Mouse (Mus musculus) A20 (cell line): ENCODE measurements at regions not wholly inside any gene's neighbourhood (a gene's known extent, or its start where the extent isn't known, plus 50 kb on each side); places are given as distances from the start of the nearest gene placed in this dataset.

ENCODE experiments used
- DNase-seq: peaks from one replicate; pipeline ENCODE4 v3.0.0-alpha.2; 2011; ENCODE audit warnings: low read depth, low spot score

- no peak for DNase-seq
Observed at GRCm38 (mm10) chr4:105911678-105912077, 122.0 kb downstream of the Gm12728 start.

- DNase-seq: no peak
Observed at GRCm38 (mm10) chr4:105912296-105912695, 122.6 kb downstream of the Gm12728 start.

GRCm38 (mm10) chr4:105914996-105915395, 125.3 kb downstream of the Gm12728 start:
- no peak for DNase-seq

- no peak for DNase-seq
Observed at GRCm38 (mm10) chr4:105916229-105916628, 126.6 kb downstream of the Gm12728 start.

GRCm38 (mm10) chr4:105924781-105925382, 135.2 kb downstream of the Gm12728 start:
- DNase-seq: no peak

- no peak for DNase-seq
Observed at GRCm38 (mm10) chr4:105925506-105925905, 135.8 kb downstream of the Gm12728 start.

- DNase-seq: no peak
Observed at GRCm38 (mm10) chr4:105929658-105930057, 140.0 kb downstream of the Gm12728 start.

GRCm38 (mm10) chr4:105934971-105935370, 145.3 kb downstream of the Gm12728 start:
- no peak for DNase-seq

GRCm38 (mm10) chr4:105936755-105937514, 147.3 kb downstream of the Gm12728 start:
- no peak for DNase-seq

- DNase-seq: no peak
Observed at GRCm38 (mm10) chr4:105937587-105937986, 147.9 kb downstream of the Gm12728 start.

GRCm38 (mm10) chr4:105938886-105939285, 149.2 kb downstream of the Gm12728 start:
- DNase-seq: no peak

- DNase-seq: no peak
Observed at GRCm38 (mm10) chr4:105939636-105940199, 150.0 kb downstream of the Gm12728 start.

- no peak for DNase-seq
Observed at GRCm38 (mm10) chr4:105940891-105941290, 151.2 kb downstream of the Gm12728 start.

GRCm38 (mm10) chr4:105941785-105942184, 152.1 kb downstream of the Gm12728 start:
- peak; percentile 9 for DNase-seq

- no peak for DNase-seq
Observed at GRCm38 (mm10) chr4:105944962-105945361, 155.3 kb downstream of the Gm12728 start.

- DNase-seq: no peak
Observed at GRCm38 (mm10) chr4:105945921-105946320, 156.3 kb downstream of the Gm12728 start.

GRCm38 (mm10) chr4:105948326-105948725, 158.7 kb downstream of the Gm12728 start:
- DNase-seq: no peak

GRCm38 (mm10) chr4:105952406-105952805, 162.7 kb downstream of the Gm12728 start:
- no peak for DNase-seq

GRCm38 (mm10) chr4:105956516-105956915, 166.8 kb downstream of the Gm12728 start:
- no peak for DNase-seq

GRCm38 (mm10) chr4:105958331-105958730, 168.7 kb downstream of the Gm12728 start:
- DNase-seq: no peak

- no peak for DNase-seq
Observed at GRCm38 (mm10) chr4:105961686-105962360, 172.2 kb downstream of the Gm12728 start.

- DNase-seq: no peak
Observed at GRCm38 (mm10) chr4:105962542-105962941, 172.9 kb downstream of the Gm12728 start.
